Mouse (Mus musculus) embryonic facial prominence, embryonic 11.5 days (tissue): Measurements from ENCODE around the gene Tnfrsf14. TPM values are rescaled to one million over a fixed set of nuclear protein-coding genes. Genes with fewer than 3 reads are reported as not detected.

Experiments used
- ATAC-seq: fragments of 200-750 bp; cut with Nextera tagmentation; replicated peaks from 2 replicates; pipeline ENCODE4 v1.8.0; 2017; ENCODE audit warnings: low read depth; ENCODE audit not compliant: insufficient number of reproducible peaks, low FRiP score, low TSS enrichment
- DNase-seq: peaks from one replicate; pipeline ENCODE4 v3.0.0-alpha.2; 2015; ENCODE audit warnings: low spot score
- H3K27ac ChIP-seq: fragments of 300-500 bp; sonication (generic); replicated peaks from 2 replicates; pipeline ENCODE4 v1.5.1; 2014; ENCODE audit warnings: mild to moderate bottlenecking, low read depth, low read length, control low read depth
- H3K27me3 ChIP-seq: fragments of 300-500 bp; sonication (generic); 2 replicates; pipeline ENCODE4 v1.6.1; 2014; ENCODE audit warnings: mild to moderate bottlenecking, low read length, moderate library complexity, mixed read lengths; ENCODE audit not compliant: control insufficient read depth, insufficient read depth
- H3K36me3 ChIP-seq: fragments of 300-500 bp; sonication (generic); replicated peaks from 2 replicates; pipeline ENCODE4 v1.6.1; 2014; ENCODE audit warnings: low read depth, mild to moderate bottlenecking, low read length, moderate library complexity, mixed read lengths; ENCODE audit not compliant: control insufficient read depth, insufficient read depth
- H3K4me1 ChIP-seq: fragments of 300-500 bp; sonication (generic); 2 replicates; pipeline ENCODE4 v1.6.1; 2014; ENCODE audit warnings: low read length, mixed read lengths; ENCODE audit not compliant: control insufficient read depth, insufficient read depth
- H3K4me2 ChIP-seq: fragments of 300-500 bp; sonication (generic); 2 replicates; pipeline ENCODE4 v1.6.1; 2014; ENCODE audit warnings: low read depth, mild to moderate bottlenecking, control low read depth, low read length, moderate library complexity
- H3K4me3 ChIP-seq: fragments of 300-500 bp; sonication (generic); 2 replicates; pipeline ENCODE4 v1.5.1; 2014; ENCODE audit warnings: low read depth, low read length, control low read depth
- H3K9ac ChIP-seq: fragments of 300-500 bp; sonication (generic); replicated peaks from 2 replicates; pipeline ENCODE4 v1.6.1; 2014; ENCODE audit warnings: mild to moderate bottlenecking, control low read depth, low read length
- H3K9me3 ChIP-seq: fragments of 300-500 bp; sonication (generic); replicated peaks from 2 replicates; pipeline ENCODE4 v1.6.1; 2016; ENCODE audit warnings: mild to moderate bottlenecking, low read length, inconsistent platforms, mixed read lengths; ENCODE audit not compliant: control insufficient read depth
- WGBS: fragments of 180-500 bp; shearing (Covaris S2); extraction: QIAGEN DNeasy Blood & Tissue Kit; methylation state at CpG from one replicate; pipeline ENCODE4 v1.1.7; 2014; 5-methylcytosine and 5-hydroxymethylcytosine counted together
- polyA plus RNA-seq: library from polyadenylated mRNA; unstranded; fragments of >200 nt; fragmentation: Nextera tagmentation; extraction: Ambion mirVana; gene quantifications from 2 replicates; pipeline ENCODE4 v1.2.1, GENCODE M21; 2014

The Tnfrsf14 gene
- polyA plus RNA-seq, 1 experiment from 2014 or later: 0.35 TPM

DNA sequence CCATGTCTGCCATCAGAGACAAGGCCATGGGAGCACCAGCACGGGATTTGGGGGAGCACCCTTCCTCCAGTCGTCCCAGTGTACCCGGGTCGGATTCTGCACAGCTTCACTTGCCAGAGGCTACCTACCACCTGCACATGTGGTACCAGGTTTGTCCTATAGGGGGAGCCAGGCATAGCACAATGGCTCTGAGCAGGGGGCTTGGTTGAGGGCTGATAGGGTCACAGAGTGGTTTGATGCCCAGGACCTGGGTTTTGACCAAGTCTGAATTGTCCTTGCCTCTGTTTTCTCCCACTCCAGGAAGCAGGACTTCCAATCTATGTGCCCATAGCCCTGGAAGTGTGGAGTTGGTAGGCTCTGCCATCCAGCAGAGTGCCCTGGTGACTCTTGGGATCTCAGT lies 3.0 kb downstream of the Tnfrsf14 start:
- no peaks in the 10 kb centered on the region for H3K27me3 ChIP-seq
- no peak overlapping the region for H3K27ac ChIP-seq
- DNase-seq (no peak), ATAC-seq (no peak)
- 56% methylated on average over 4 of the region's 4 CpGs for WGBS
- H3K36me3 ChIP-seq: no peaks in the 10 kb centered on the region
- no peaks in the 10 kb centered on the region for H3K4me1 ChIP-seq
- H3K9ac ChIP-seq: no peak overlapping the region
- H3K4me3 ChIP-seq: no peak overlapping the region
- H3K4me2 ChIP-seq: no peak overlapping the region
- H3K9me3 ChIP-seq: no peaks in the 10 kb centered on the region

DNA sequence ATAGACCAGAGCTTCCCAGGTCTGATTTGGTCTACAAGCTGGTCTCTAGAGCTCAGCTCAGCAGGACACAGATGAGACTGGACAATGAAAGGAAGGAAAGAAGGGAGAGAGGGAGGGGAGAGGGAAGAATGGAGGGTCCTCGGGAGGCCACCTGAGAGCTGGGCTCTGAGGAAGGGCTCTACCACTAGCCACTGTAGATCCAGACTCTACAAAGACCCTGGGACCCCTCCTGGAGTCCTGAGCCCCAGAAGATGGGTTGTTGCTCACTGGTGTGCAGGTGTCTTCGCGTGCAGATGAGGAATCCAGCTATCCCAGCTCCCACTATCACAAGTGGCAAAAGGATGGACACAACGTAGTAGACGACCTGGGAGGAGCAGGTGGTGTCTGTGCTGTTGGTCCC lies 5.4 kb downstream of the Tnfrsf14 start:
- no peaks in the 10 kb centered on the region for H3K27me3 ChIP-seq
- H3K4me3 ChIP-seq: no peak overlapping the region
- 77% methylated on average over 5 of the region's 5 CpGs for WGBS
- H3K36me3 ChIP-seq: no peaks in the 10 kb centered on the region
- no peaks in the 10 kb centered on the region for H3K9me3 ChIP-seq
- no peaks in the 10 kb centered on the region for H3K4me1 ChIP-seq
- no peak overlapping the region for H3K4me2 ChIP-seq
- DNase-seq (no peak), ATAC-seq (no peak)
- H3K27ac ChIP-seq: no peak overlapping the region
- no peak overlapping the region for H3K9ac ChIP-seq

GRCm38 (mm10) chr4:154922291-154922690 lies 6.1 kb downstream of the Tnfrsf14 start:
- no peaks in the 10 kb centered on the region for H3K9me3 ChIP-seq
- no peaks in the 10 kb centered on the region for H3K27me3 ChIP-seq
- no peak overlapping the region for H3K4me2 ChIP-seq
- H3K9ac ChIP-seq: no peak overlapping the region
- no peak overlapping the region for H3K27ac ChIP-seq
- no peak for ATAC-seq
- H3K36me3 ChIP-seq: no peaks in the 10 kb centered on the region
- H3K4me3 ChIP-seq: no peak overlapping the region
- no peak for DNase-seq
- no peaks in the 10 kb centered on the region for H3K4me1 ChIP-seq
- WGBS: 88% methylated on average over 4 of the region's 4 CpGs

DNA sequence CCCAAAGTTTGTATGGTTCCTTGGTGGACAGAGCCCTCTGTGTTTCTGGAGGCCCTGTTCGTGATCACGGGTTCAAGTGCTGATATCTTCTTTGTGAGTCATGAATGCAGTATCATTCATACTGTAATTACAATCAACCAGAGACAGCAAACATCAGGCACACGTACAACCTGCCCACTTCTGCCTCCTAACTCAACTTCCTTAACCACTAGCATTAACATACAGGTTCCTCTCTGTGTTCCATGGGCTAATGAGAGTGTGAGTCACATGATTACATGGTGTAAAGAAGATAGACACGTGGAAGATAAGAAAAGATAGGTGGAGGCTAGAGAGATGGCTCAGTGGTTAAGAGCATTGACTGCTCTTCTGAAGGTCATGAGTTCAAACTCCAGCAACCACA lies 11.7 kb downstream of the Tnfrsf14 start:
- Histone ChIP-seq H3K9me3 (no peaks in the 10 kb centered on the region), H3K36me3 (no peaks in the 10 kb centered on the region), H3K9ac (no peak overlapping the region), H3K27ac (no peak overlapping the region), H3K27me3 (no peaks in the 10 kb centered on the region), H3K4me2 (no peak overlapping the region), H3K4me3 (no peak overlapping the region), H3K4me1 (no peaks in the 10 kb centered on the region)
- ATAC-seq (no peak), DNase-seq (no peak)
- WGBS: 86% methylated on average over 4 of the region's 4 CpGs

GRCm38 (mm10) chr4:154915286-154915685 lies 13.1 kb downstream of the Tnfrsf14 start:
- 82% methylated on average over 10 of the region's 10 CpGs for WGBS
- H3K9me3 ChIP-seq: no peaks in the 10 kb centered on the region
- H3K4me3 ChIP-seq: no peak overlapping the region

GRCm38 (mm10) chr4:154914707-154915106 lies 13.7 kb downstream of the Tnfrsf14 start:
- H3K9me3 ChIP-seq: no peaks in the 10 kb centered on the region
- H3K4me1 ChIP-seq: no peaks in the 10 kb centered on the region
- no peak overlapping the region for H3K9ac ChIP-seq
- ATAC-seq (no peak), DNase-seq (no peak)
- WGBS: 67% methylated on average over 3 of the region's 3 CpGs
- no peak overlapping the region for H3K4me2 ChIP-seq
- H3K27ac ChIP-seq: no peak overlapping the region
- no peaks in the 10 kb centered on the region for H3K27me3 ChIP-seq
- H3K4me3 ChIP-seq: no peak overlapping the region
- H3K36me3 ChIP-seq: no peaks in the 10 kb centered on the region

More at GRCm38 (mm10) chr4:154915286-154915685, 13.1 kb downstream of the Tnfrsf14 start:
- H3K4me2 ChIP-seq: no peak overlapping the region
- no peaks in the 10 kb centered on the region for H3K27me3 ChIP-seq
- H3K9ac ChIP-seq: no peak overlapping the region
- no peak for ATAC-seq
- DNase-seq: no peak
- no peak overlapping the region for H3K27ac ChIP-seq
- H3K36me3 ChIP-seq: no peaks in the 10 kb centered on the region
- H3K4me1 ChIP-seq: no peaks in the 10 kb centered on the region

DNA sequence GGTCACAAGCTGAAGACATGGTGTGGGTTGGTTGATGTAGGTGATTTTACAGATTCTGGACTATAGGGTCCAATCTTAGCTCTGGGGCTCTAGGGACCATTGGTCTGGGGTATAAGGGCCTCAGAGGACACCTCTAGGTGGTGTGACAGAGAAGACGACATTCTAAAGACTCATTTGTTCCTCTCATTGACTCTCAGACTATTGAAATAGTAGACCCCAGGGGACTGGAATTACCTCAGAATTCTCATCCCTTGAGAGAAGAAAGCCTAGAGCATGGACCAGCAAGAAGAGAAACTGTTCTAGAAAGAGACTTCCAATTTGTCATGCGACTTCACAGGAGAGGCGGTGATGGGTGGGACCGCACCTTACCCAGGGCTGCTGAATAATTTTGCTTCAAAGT lies 14.1 kb downstream of the Tnfrsf14 start:
- no peak overlapping the region for H3K9ac ChIP-seq

DNA sequence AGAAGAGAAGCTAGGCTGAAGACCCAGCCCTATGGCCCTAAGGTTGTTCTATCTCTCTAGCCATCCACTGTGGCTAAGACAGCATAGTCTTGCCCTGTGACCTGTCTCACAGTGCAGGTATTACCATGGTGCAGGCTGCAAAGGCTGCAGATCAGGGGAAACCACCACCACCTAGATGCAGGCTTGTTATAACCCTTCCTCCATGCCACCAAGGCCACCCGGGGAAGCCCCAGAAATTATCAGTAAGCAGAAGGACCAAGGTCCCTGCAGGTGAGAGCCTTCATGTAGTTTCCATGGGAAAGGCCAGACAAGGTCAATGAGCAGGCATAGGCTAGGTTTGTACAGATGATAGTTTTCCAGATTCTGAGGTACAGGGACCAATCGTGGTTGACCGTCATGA lies 14.5 kb downstream of the Tnfrsf14 start:
- WGBS: 96% methylated on average over 3 of the region's 3 CpGs

More for the DNA sequence above, 14.1 kb downstream of the Tnfrsf14 start:
- Histone ChIP-seq H3K4me3 (no peak overlapping the region), H3K36me3 (no peaks in the 10 kb centered on the region), H3K9me3 (no peaks in the 10 kb centered on the region), H3K4me1 (no peaks in the 10 kb centered on the region), H3K27me3 (no peaks in the 10 kb centered on the region), H3K4me2 (no peak overlapping the region), H3K27ac (no peak overlapping the region)
- no peak for DNase-seq
- WGBS: 94% methylated on average over 4 of the region's 4 CpGs
- ATAC-seq: no peak

More for the DNA sequence above, 14.5 kb downstream of the Tnfrsf14 start:
- H3K4me2 ChIP-seq: no peak overlapping the region
- no peak overlapping the region for H3K27ac ChIP-seq
- no peaks in the 10 kb centered on the region for H3K36me3 ChIP-seq
- no peaks in the 10 kb centered on the region for H3K27me3 ChIP-seq
- ATAC-seq (no peak), DNase-seq (no peak)
- no peak overlapping the region for H3K9ac ChIP-seq
- H3K4me1 ChIP-seq: no peaks in the 10 kb centered on the region
- H3K4me3 ChIP-seq: no peak overlapping the region
- H3K9me3 ChIP-seq: no peaks in the 10 kb centered on the region
